Mouse (Mus musculus) midbrain, embryonic 16.5 days (tissue): ENCODE measurements around the gene Hps6. TPM values are rescaled to one million over a fixed set of nuclear protein-coding genes. Genes with fewer than 3 reads are reported as not detected.
"Not testable (repeated sequence)": the region's sequence is repeated elsewhere in the genome, so short reads cannot be mapped to it uniquely, and the experiment has no call there.

ENCODE experiments used
- ATAC-seq: fragments of 200-750 bp; cut with Nextera tagmentation; 2 replicates; pipeline ENCODE4 v1.8.0; 2017; ENCODE audit warnings: moderate TSS enrichment
- H3K27ac ChIP-seq: fragments of 300-500 bp; sonication (generic); 2 replicates; pipeline ENCODE4 v1.5.1; 2014; ENCODE audit warnings: mild to moderate bottlenecking, low read length, mixed read lengths
- H3K27me3 ChIP-seq: fragments of 300-500 bp; sonication (generic); 2 replicates; pipeline ENCODE4 v1.6.1; 2014; ENCODE audit warnings: low read depth, low read length, mixed read lengths; ENCODE audit not compliant: control insufficient read depth, insufficient read depth
- H3K36me3 ChIP-seq: fragments of 300-500 bp; sonication (generic); 2 replicates; pipeline ENCODE4 v1.6.1; 2014; ENCODE audit warnings: mild to moderate bottlenecking, low read length, moderate library complexity, mixed read lengths; ENCODE audit not compliant: control insufficient read depth, insufficient read depth
- H3K4me1 ChIP-seq: fragments of 300-500 bp; sonication (generic); 2 replicates; pipeline ENCODE4 v1.6.1; 2014; ENCODE audit warnings: mild to moderate bottlenecking, low read length, mixed read lengths; ENCODE audit not compliant: control insufficient read depth, insufficient read depth
- H3K4me2 ChIP-seq: fragments of 300-500 bp; sonication (generic); 2 replicates; pipeline ENCODE4 v1.6.1; 2014; ENCODE audit warnings: mild to moderate bottlenecking, low read length, mixed read lengths
- H3K4me3 ChIP-seq: fragments of 300-500 bp; sonication (generic); 2 replicates; pipeline ENCODE4 v1.5.1; 2014; ENCODE audit warnings: low read depth, mild to moderate bottlenecking, low read length, moderate library complexity, mixed read lengths
- H3K9ac ChIP-seq: fragments of 300-500 bp; sonication (generic); 2 replicates; pipeline ENCODE4 v1.6.1; 2014; ENCODE audit warnings: low read depth, low read length, mixed read lengths
- H3K9me3 ChIP-seq: fragments of 300-500 bp; sonication (generic); replicated peaks from 2 replicates; pipeline ENCODE4 v1.6.1; 2014; ENCODE audit warnings: mild to moderate bottlenecking, low read length, mixed read lengths; ENCODE audit not compliant: control insufficient read depth, poor library complexity, severe bottlenecking
- WGBS: fragments of 180-500 bp; shearing (Covaris S2); extraction: QIAGEN DNeasy Blood & Tissue Kit; methylation state at CpG from one replicate; pipeline ENCODE4 v1.1.7; 2014; 5-methylcytosine and 5-hydroxymethylcytosine counted together
- polyA plus RNA-seq: library from polyadenylated mRNA; unstranded; fragments of >200 nt; fragmentation: Nextera tagmentation; extraction: Ambion mirVana; gene quantifications from 2 replicates; pipeline ENCODE4 v1.2.1, GENCODE M21; 2015

Hps6 gene
- 4.0 and 5.7 TPM in 2 replicates for polyA plus RNA-seq

- peak within 1 kb of the TSS; percentile 74 for H3K9ac ChIP-seq
- H3K27me3 ChIP-seq = peaks cover 10% of the 10 kb centered on the region
- no peaks in the 10 kb centered on the region for H3K36me3 ChIP-seq
- peak; percentile 53 for ATAC-seq
- peak within 1 kb of the TSS; percentile 98 for H3K4me2 ChIP-seq
- H3K4me3 ChIP-seq = peak within 1 kb of the TSS; percentile 55
- 2% methylated on average over 68 of the region's 70 CpGs for WGBS
- H3K9me3 ChIP-seq = no peaks in the 10 kb centered on the region; the same call in 1 of the 2 replicates
- H3K4me1 ChIP-seq = peaks cover 12% of the 10 kb centered on the region; the same call in 1 of the 2 replicates
- no peak within 1 kb of the TSS for H3K27ac ChIP-seq
Measured at GRCm38 (mm10) chr19:46003371-46004226, at the start of gene Hps6. TSS of gene Hps6 (plus strand) at chr19:46003508.

DNA sequence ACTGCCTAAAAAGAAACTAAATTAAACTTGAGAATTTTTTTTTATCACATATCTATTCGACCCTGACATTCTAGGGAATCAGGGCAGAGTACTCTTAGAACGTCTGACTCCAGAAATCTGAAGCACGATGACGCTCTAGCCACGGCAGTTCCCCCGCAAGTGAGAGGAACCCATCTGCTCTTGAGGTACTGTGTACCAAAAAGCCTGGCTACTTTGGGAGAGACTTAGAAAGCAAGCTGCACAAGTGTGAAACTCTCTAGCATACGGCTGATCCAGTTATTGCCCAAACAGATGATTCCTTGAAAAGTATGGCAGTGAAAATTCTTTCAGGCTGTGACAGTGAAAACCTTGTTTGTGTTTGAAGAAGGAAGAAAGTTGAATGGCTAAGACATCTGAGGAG lies 46.6 kb upstream of the Hps6 start:
- H3K4me3 ChIP-seq = no peak overlapping the region
- peaks cover 8% of the 10 kb centered on the region; the same call in 1 of the 2 replicates for H3K36me3 ChIP-seq
- no peaks in the 10 kb centered on the region for H3K4me1 ChIP-seq
- H3K9me3 ChIP-seq = no peaks in the 10 kb centered on the region
- no peaks in the 10 kb centered on the region for H3K27me3 ChIP-seq
- no peak overlapping the region for H3K4me2 ChIP-seq
- H3K27ac ChIP-seq = no peak overlapping the region
- no peak overlapping the region for H3K9ac ChIP-seq
- WGBS = 93% methylated on average over 7 of the region's 7 CpGs
- ATAC-seq = no peak

GRCm38 (mm10) chr19:45960770-45961169 lies 42.5 kb upstream of the Hps6 start:
- Histone ChIP-seq H3K36me3 (peaks cover 14% of the 10 kb centered on the region), H3K27me3 (no peaks in the 10 kb centered on the region), H3K27ac (no peak overlapping the region), H3K4me1 (no peaks in the 10 kb centered on the region), H3K9ac (no peak overlapping the region), H3K4me3 (no peak overlapping the region), H3K4me2 (no peak overlapping the region), H3K9me3 (no peaks in the 10 kb centered on the region)
- ATAC-seq = no peak
- WGBS = 38% methylated on average over 5 of the region's 5 CpGs

- no peaks in the 10 kb centered on the region for H3K9me3 ChIP-seq
- no peak overlapping the region for H3K9ac ChIP-seq
- H3K4me3 ChIP-seq = no peak overlapping the region
- no peak for ATAC-seq
- H3K36me3 ChIP-seq = no peaks in the 10 kb centered on the region
- no peak overlapping the region for H3K27ac ChIP-seq
- H3K27me3 ChIP-seq = no peaks in the 10 kb centered on the region
- H3K4me1 ChIP-seq = no peaks in the 10 kb centered on the region
- H3K4me2 ChIP-seq = no peak overlapping the region
Measured at GRCm38 (mm10) chr19:45984379-45984778, 18.9 kb upstream of the Hps6 start.

DNA sequence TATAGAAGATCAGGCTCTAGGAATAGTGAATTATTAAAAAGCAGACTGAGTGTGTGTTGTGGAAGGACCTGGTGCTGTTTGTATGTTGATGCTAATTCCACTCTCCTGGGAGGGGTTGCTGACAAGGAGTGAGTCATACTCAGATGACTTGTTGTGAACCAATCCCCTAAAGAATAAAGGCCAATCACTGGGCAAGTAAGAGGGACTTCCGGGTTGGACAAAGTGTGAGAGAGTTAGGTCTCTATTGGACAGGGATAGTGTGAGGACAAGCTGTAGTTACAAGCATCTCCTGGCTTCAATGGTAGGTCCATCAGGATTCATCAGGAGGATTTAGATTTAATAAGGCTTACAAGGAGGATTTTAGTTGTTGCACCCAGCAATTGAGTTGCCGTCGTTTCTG lies 15.1 kb upstream of the Hps6 start:
- Histone ChIP-seq H3K27me3 (no peaks in the 10 kb centered on the region), H3K4me3 (no peak overlapping the region), H3K27ac (no peak overlapping the region), H3K4me1 (no peaks in the 10 kb centered on the region), H3K9ac (no peak overlapping the region), H3K36me3 (no peaks in the 10 kb centered on the region), H3K9me3 (no peaks in the 10 kb centered on the region), H3K4me2 (no peak overlapping the region)
- ATAC-seq = no peak
- WGBS = 89% methylated on average over 3 of the region's 3 CpGs

DNA sequence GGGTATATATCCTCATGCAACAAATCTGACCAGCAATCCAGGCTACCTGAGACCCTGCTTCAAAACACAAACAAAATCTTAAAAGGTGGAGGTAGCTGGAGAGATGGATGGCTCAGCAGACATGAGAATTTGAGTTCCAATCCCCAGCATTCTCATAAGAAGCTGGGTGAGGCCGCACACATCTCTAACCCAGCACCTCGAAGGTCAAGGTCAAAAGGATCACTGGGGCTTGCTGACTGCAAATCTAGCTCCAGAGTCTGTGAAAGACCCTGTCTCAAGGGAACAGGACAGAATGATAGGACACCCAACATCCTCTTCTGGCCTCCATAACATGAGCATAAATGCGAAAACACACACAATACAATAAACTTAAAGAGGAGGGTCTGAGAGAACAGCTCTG lies 12.1 kb upstream of the Hps6 start:
- H3K4me3 ChIP-seq = no peak overlapping the region
- no peaks in the 10 kb centered on the region for H3K27me3 ChIP-seq
- no peaks in the 10 kb centered on the region for H3K9me3 ChIP-seq
- no peak for ATAC-seq
- H3K4me1 ChIP-seq = no peaks in the 10 kb centered on the region
- no peak overlapping the region for H3K27ac ChIP-seq
- H3K4me2 ChIP-seq = no peak overlapping the region
- H3K9ac ChIP-seq = no peak overlapping the region
- H3K36me3 ChIP-seq = no peaks in the 10 kb centered on the region
- WGBS = 92% methylated on average over 3 of the region's 3 CpGs

- H3K4me1 ChIP-seq = peaks cover 10% of the 10 kb centered on the region
- ATAC-seq, H3K9me3 ChIP-seq, H3K4me2 ChIP-seq, H3K36me3 ChIP-seq, H3K4me3 ChIP-seq, H3K9ac ChIP-seq, H3K27ac ChIP-seq, H3K27me3 ChIP-seq: not testable (repeated sequence)
- WGBS = 95% methylated on average over 6 of the region's 6 CpGs
Measured at GRCm38 (mm10) chr19:45993441-45993840, 9.9 kb upstream of the Hps6 start.

DNA sequence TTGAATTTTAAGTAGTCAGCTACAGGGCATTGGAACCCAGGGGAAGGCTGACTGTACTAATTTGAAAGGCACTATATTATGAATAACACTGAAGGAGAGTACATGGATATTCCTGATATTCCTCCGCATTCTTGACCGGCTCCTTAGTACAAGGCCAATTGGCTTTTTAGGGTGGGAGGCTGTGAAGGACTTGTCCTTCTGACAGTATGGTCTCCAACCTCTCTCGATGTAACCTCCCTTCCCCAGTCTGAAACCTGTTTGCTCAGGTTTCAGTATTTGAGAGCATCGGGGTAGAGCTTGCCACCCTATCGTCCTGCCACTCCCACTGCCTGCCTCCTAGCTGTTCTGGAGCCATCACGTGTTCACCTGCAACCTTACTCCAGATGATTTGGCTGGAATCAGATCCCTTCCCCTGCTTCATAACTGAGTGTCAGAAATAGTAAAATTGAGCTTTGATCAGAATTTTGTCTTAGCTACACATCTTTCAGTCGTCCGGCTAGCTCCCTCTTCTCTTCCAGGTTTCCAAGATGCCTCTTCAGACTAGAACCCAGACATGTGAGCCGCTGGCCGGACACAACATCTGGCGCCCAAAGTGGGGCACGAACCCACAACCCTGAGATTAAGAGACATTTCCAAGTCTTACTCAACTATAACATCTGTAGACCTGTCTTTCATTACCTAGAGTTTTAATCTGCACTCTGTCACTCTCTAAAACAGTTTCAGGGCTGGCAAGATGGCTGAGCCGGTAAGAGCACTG lies 9.1 kb upstream of the Hps6 start:
- no peak for ATAC-seq
- Histone ChIP-seq H3K27ac (no peak overlapping the region), H3K4me3 (no peak overlapping the region), H3K9ac (no peak overlapping the region), H3K9me3 (no peaks in the 10 kb centered on the region), H3K4me2 (no peak overlapping the region), H3K36me3 (no peaks in the 10 kb centered on the region), H3K4me1 (peaks cover 12% of the 10 kb centered on the region), H3K27me3 (no peaks in the 10 kb centered on the region)
- 98% methylated on average over 13 of the region's 13 CpGs for WGBS

DNA sequence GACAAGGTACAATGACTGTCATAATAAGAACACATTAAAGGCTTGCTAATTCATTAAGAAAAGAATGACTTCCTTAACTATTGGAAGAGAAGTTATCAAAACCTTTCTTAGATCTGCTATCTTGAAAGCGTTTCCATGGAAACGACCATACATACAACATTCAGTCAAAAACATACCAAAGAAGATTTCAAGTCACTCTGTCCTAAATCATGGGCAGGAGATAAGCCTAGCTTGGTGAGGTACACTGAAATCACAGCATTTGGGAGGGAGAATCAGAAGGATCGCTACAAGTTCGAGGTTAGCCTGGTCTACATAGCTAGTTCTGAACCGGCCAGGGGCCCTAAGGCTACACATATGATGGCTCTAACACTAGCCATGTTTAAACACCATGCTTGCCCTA lies 5.9 kb upstream of the Hps6 start:
- Histone ChIP-seq H3K27ac (no peak overlapping the region; the same call in 1 of the 2 replicates), H3K4me3 (peak overlapping the region; percentile 75), H3K4me2 (peak overlapping the region; percentile 64), H3K9me3 (no peaks in the 10 kb centered on the region), H3K36me3 (no peaks in the 10 kb centered on the region), H3K27me3 (no peaks in the 10 kb centered on the region), H3K9ac (peak overlapping the region; percentile 94), H3K4me1 (peaks cover 12% of the 10 kb centered on the region)
- WGBS = 66% methylated on average over 5 of the region's 5 CpGs
- ATAC-seq = no peak
